Mouse (Mus musculus): ENCODE measurements at regions not wholly inside any gene's neighbourhood (a gene's known extent, or its start where the extent isn't known, plus 50 kb on each side); places are given as distances from the start of the nearest gene placed in this dataset.

GRCm38 (mm10) chr16:92988416-92988815 is 162.5 kb upstream of the Runx1 start:
- Histone ChIP-seq H3K27me3 (ENCODE audit: insufficient read depth, low read length) (peaks cover 48% of the 10 kb centered on the region), H3K9me3 (replicated peaks) (no peaks in the 10 kb centered on the region), H3K4me3 (ENCODE audit: low read depth, low read length) (no peak overlapping the region), H3K36me3 (replicated peaks) (no peaks in the 10 kb centered on the region), H3K4me1 (ENCODE audit: insufficient read depth, low read depth, low read length) (no peaks in the 10 kb centered on the region; the same call in 1 of the 2 replicates)
- DNase-seq (ENCODE audit: low spot score) (no peak), ATAC-seq (ENCODE audit: extremely low read depth, insufficient number of reproducible peaks, low FRiP score, poor library complexity, severe bottlenecking) (no peak)
- no peak for TF ChIP-seq GATA2 (IDR thresholded peaks at IDR 0.05; ENCODE audit: borderline replicate concordance, low read depth, low read length)
- no peak for TF ChIP-seq CTCF (IDR thresholded peaks at IDR 0.05; ENCODE audit: low read depth, low read length)
- no peak for TF ChIP-seq TAL1 (conservative IDR thresholded peaks at IDR 0.05; ENCODE audit: low read depth, low read length)
- TF ChIP-seq POLR2AphosphoS5 (IDR thresholded peaks at IDR 0.05; ENCODE audit: insufficient replicate concordance, low read depth, low read length) = no peak
- TF ChIP-seq GATA1 (IDR thresholded peaks at IDR 0.05; ENCODE audit: borderline replicate concordance, low read length) = no peak

- Histone ChIP-seq H3K36me3 (replicated peaks) (no peaks in the 10 kb centered on the region), H3K27me3 (ENCODE audit: insufficient read depth, low read length) (peaks cover 50% of the 10 kb centered on the region), H3K4me3 (ENCODE audit: low read depth, low read length) (no peak overlapping the region), H3K9me3 (replicated peaks) (no peaks in the 10 kb centered on the region), H3K4me1 (ENCODE audit: insufficient read depth, low read depth, low read length) (no peaks in the 10 kb centered on the region; the same call in 1 of the 2 replicates)
- ATAC-seq (ENCODE audit: extremely low read depth, insufficient number of reproducible peaks, low FRiP score, poor library complexity, severe bottlenecking) (no peak), DNase-seq (ENCODE audit: low spot score) (no peak)
- TF ChIP-seq CTCF (IDR thresholded peaks at IDR 0.05; ENCODE audit: low read depth, low read length) (no peak), GATA1 (IDR thresholded peaks at IDR 0.05; ENCODE audit: borderline replicate concordance, low read length) (no peak), GATA2 (IDR thresholded peaks at IDR 0.05; ENCODE audit: borderline replicate concordance, low read depth, low read length) (no peak), TAL1 (conservative IDR thresholded peaks at IDR 0.05; ENCODE audit: low read depth, low read length) (no peak), POLR2AphosphoS5 (IDR thresholded peaks at IDR 0.05; ENCODE audit: insufficient replicate concordance, low read depth, low read length) (no peak)
Measured at GRCm38 (mm10) chr16:92988000-92988399, 162.1 kb upstream of the Runx1 start.

GRCm38 (mm10) chr16:92985768-92986167 is 159.8 kb upstream of the Runx1 start:
- Histone ChIP-seq H3K9me3 (replicated peaks) (no peaks in the 10 kb centered on the region), H3K36me3 (replicated peaks) (no peaks in the 10 kb centered on the region), H3K27me3 (ENCODE audit: insufficient read depth, low read length) (peaks cover 46% of the 10 kb centered on the region), H3K4me3 (ENCODE audit: low read depth, low read length) (no peak overlapping the region), H3K4me1 (ENCODE audit: insufficient read depth, low read depth, low read length) (no peaks in the 10 kb centered on the region; the same call in 1 of the 2 replicates)
- DNase-seq (ENCODE audit: low spot score) (no peak), ATAC-seq (ENCODE audit: extremely low read depth, insufficient number of reproducible peaks, low FRiP score, poor library complexity, severe bottlenecking) (no peak)
- no peak for TF ChIP-seq GATA1 (IDR thresholded peaks at IDR 0.05; ENCODE audit: borderline replicate concordance, low read length)
- TF ChIP-seq GATA2 (IDR thresholded peaks at IDR 0.05; ENCODE audit: borderline replicate concordance, low read depth, low read length) = no peak
- TF ChIP-seq CTCF (IDR thresholded peaks at IDR 0.05; ENCODE audit: low read depth, low read length) = no peak
- no peak for TF ChIP-seq POLR2AphosphoS5 (IDR thresholded peaks at IDR 0.05; ENCODE audit: insufficient replicate concordance, low read depth, low read length)
- no peak for TF ChIP-seq TAL1 (conservative IDR thresholded peaks at IDR 0.05; ENCODE audit: low read depth, low read length)

GRCm38 (mm10) chr16:92982934-92983333 is 157.0 kb upstream of the Runx1 start:
- Histone ChIP-seq H3K36me3 (replicated peaks) (no peaks in the 10 kb centered on the region), H3K27me3 (ENCODE audit: insufficient read depth, low read length) (peaks cover 43% of the 10 kb centered on the region), H3K4me1 (ENCODE audit: insufficient read depth, low read depth, low read length) (no peaks in the 10 kb centered on the region; the same call in 1 of the 2 replicates), H3K4me3 (ENCODE audit: low read depth, low read length) (no peak overlapping the region), H3K9me3 (replicated peaks) (no peaks in the 10 kb centered on the region)
- DNase-seq (ENCODE audit: low spot score) (no peak), ATAC-seq (ENCODE audit: extremely low read depth, insufficient number of reproducible peaks, low FRiP score, poor library complexity, severe bottlenecking) (no peak)
- no peak for TF ChIP-seq GATA1 (IDR thresholded peaks at IDR 0.05; ENCODE audit: borderline replicate concordance, low read length)
- no peak for TF ChIP-seq GATA2 (IDR thresholded peaks at IDR 0.05; ENCODE audit: borderline replicate concordance, low read depth, low read length)
- no peak for TF ChIP-seq TAL1 (conservative IDR thresholded peaks at IDR 0.05; ENCODE audit: low read depth, low read length)
- no peak for TF ChIP-seq CTCF (IDR thresholded peaks at IDR 0.05; ENCODE audit: low read depth, low read length)
- no peak for TF ChIP-seq POLR2AphosphoS5 (IDR thresholded peaks at IDR 0.05; ENCODE audit: insufficient replicate concordance, low read depth, low read length)

GRCm38 (mm10) chr16:92979620-92980330 is 153.8 kb upstream of the Runx1 start:
- Histone ChIP-seq H3K36me3 (replicated peaks) (no peaks in the 10 kb centered on the region), H3K9me3 (replicated peaks) (no peaks in the 10 kb centered on the region), H3K4me1 (ENCODE audit: insufficient read depth, low read depth, low read length) (no peaks in the 10 kb centered on the region; the same call in 1 of the 2 replicates), H3K27me3 (ENCODE audit: insufficient read depth, low read length) (peaks cover 44% of the 10 kb centered on the region), H3K4me3 (ENCODE audit: low read depth, low read length) (no peak overlapping the region)
- no peak for DNase-seq (ENCODE audit: low spot score)
- TF ChIP-seq CTCF (IDR thresholded peaks at IDR 0.05; ENCODE audit: low read depth, low read length) = no peak
- TF ChIP-seq TAL1 (conservative IDR thresholded peaks at IDR 0.05; ENCODE audit: low read depth, low read length) = no peak
- TF ChIP-seq GATA1 (IDR thresholded peaks at IDR 0.05; ENCODE audit: borderline replicate concordance, low read length) = no peak
- TF ChIP-seq GATA2 (IDR thresholded peaks at IDR 0.05; ENCODE audit: borderline replicate concordance, low read depth, low read length) = no peak
- TF ChIP-seq POLR2AphosphoS5 (IDR thresholded peaks at IDR 0.05; ENCODE audit: insufficient replicate concordance, low read depth, low read length) = no peak
- no peak for ATAC-seq (ENCODE audit: extremely low read depth, insufficient number of reproducible peaks, low FRiP score, poor library complexity, severe bottlenecking)

- Histone ChIP-seq H3K4me3 (ENCODE audit: low read depth, low read length) (no peak overlapping the region), H3K4me1 (ENCODE audit: insufficient read depth, low read depth, low read length) (no peaks in the 10 kb centered on the region)
Measured at GRCm38 (mm10) chr16:92976097-92976496, 150.1 kb upstream of the Runx1 start.

More at GRCm38 (mm10) chr16:92976097-92976496, 150.1 kb upstream of the Runx1 start:
- DNase-seq (ENCODE audit: low spot score) (no peak), ATAC-seq (ENCODE audit: extremely low read depth, insufficient number of reproducible peaks, low FRiP score, poor library complexity, severe bottlenecking) (no peak)
- no peaks in the 10 kb centered on the region for H3K9me3 ChIP-seq (replicated peaks)
- peaks cover 56% of the 10 kb centered on the region for H3K27me3 ChIP-seq (ENCODE audit: insufficient read depth, low read length)
- H3K36me3 ChIP-seq (replicated peaks) = no peaks in the 10 kb centered on the region
- TF ChIP-seq CTCF (IDR thresholded peaks at IDR 0.05; ENCODE audit: low read depth, low read length) (no peak), TAL1 (conservative IDR thresholded peaks at IDR 0.05; ENCODE audit: low read depth, low read length) (no peak), POLR2AphosphoS5 (IDR thresholded peaks at IDR 0.05; ENCODE audit: insufficient replicate concordance, low read depth, low read length) (no peak), GATA1 (IDR thresholded peaks at IDR 0.05; ENCODE audit: borderline replicate concordance, low read length) (no peak), GATA2 (IDR thresholded peaks at IDR 0.05; ENCODE audit: borderline replicate concordance, low read depth, low read length) (no peak)
